Comparison of ENCODE assay signal across 25 mouse cellular contexts in genomic region chr2:60694563-60694962, GRCm38 (mm10). TPM values are rescaled to one million over a fixed set of nuclear protein-coding genes. Genes with fewer than 3 reads are reported as not detected.
DNase-seq lines count a peak whose midpoint lies in the region; ATAC-seq and TF ChIP-seq lines count a peak whose summit lies in the region.
"Had no signal": no experiment of that assay in that cellular context is flagged by ENCODE, and none has a peak within 500 bp of the region (broad histone marks: within the 10 kb centered on the region; RNA-seq: fewer than 3 reads in every experiment).

No protein-coding gene starts in this region.

- TF ChIP-seq EP300 in stomach, postnatal 0 days (optimal IDR thresholded peaks at IDR 0.05), result no peak

- H3K9ac ChIP-seq in kidney, embryonic 14.5 days (ENCODE audit: low read depth, low read length), result no peak overlapping the region
- no peak overlapping the region for H3K9ac ChIP-seq in stomach, postnatal 0 days (ENCODE audit: low read length)
- H3K9ac ChIP-seq: embryonic facial prominence, embryonic 12.5 days; heart, embryonic 15.5 days; kidney, embryonic 15.5 days; limb, embryonic 12.5 days; liver, embryonic 13.5 days; neural tube, embryonic 13.5 days had no signal

- H3K27me3 ChIP-seq in kidney, adult 2 months (replicated peaks; ENCODE audit: control insufficient read depth, insufficient read depth, low read length), result no peaks in the 10 kb centered on the region
- no peaks in the 10 kb centered on the region for H3K27me3 ChIP-seq in kidney, embryonic 14.5 days (ENCODE audit: control insufficient read depth, insufficient read depth, low read length)
- no peaks in the 10 kb centered on the region for H3K27me3 ChIP-seq in stomach, postnatal 0 days (ENCODE audit: control insufficient read depth, insufficient read depth, low read length)
- H3K27me3 ChIP-seq: embryonic facial prominence, embryonic 12.5 days; heart, embryonic 15.5 days; kidney, embryonic 15.5 days; liver, embryonic 13.5 days; neural tube, embryonic 13.5 days had no signal

- H3K4me3 ChIP-seq in kidney, adult 2 months (ENCODE audit: insufficient read depth, low read depth, low read length), result no peak overlapping the region
- no peak overlapping the region for H3K4me3 ChIP-seq in kidney, embryonic 14.5 days (ENCODE audit: low read length)
- H3K4me3 ChIP-seq in stomach, postnatal 0 days (ENCODE audit: low read depth, low read length), result no peak overlapping the region
- H3K4me3 ChIP-seq: embryonic facial prominence, embryonic 12.5 days; erythroblast, embryonic 14.5 days; heart, adult 2 months; heart, embryonic 15.5 days; hindbrain, embryonic 10.5 days; kidney, embryonic 15.5 days; limb, embryonic 12.5 days; liver, embryonic 13.5 days; neural tube, embryonic 13.5 days had no signal

- no peak overlapping the region for H3K4me2 ChIP-seq in kidney, embryonic 14.5 days (replicated peaks; ENCODE audit: low read depth, low read length)
- H3K4me2 ChIP-seq in stomach, postnatal 0 days (replicated peaks; ENCODE audit: low read depth), result no peak overlapping the region
- H3K4me2 ChIP-seq: embryonic facial prominence, embryonic 12.5 days; heart, embryonic 15.5 days; kidney, embryonic 15.5 days; limb, embryonic 12.5 days; liver, embryonic 13.5 days; midbrain, embryonic 11.5 days; neural tube, embryonic 13.5 days had no signal

- peak overlapping the region; percentile 32; the same call in 1 of the 2 replicates for H3K27ac ChIP-seq in kidney, adult 2 months (ENCODE audit: insufficient read depth, low read depth, low read length)
- no peak overlapping the region for H3K27ac ChIP-seq in kidney, embryonic 14.5 days (ENCODE audit: low read depth, low read length)
- peak overlapping the region; percentile 59 for H3K27ac ChIP-seq in stomach, postnatal 0 days (replicated peaks)
- H3K27ac ChIP-seq: embryonic facial prominence, embryonic 12.5 days; heart, adult 2 months; heart, embryonic 15.5 days; hindbrain, embryonic 10.5 days; kidney, embryonic 15.5 days; limb, embryonic 12.5 days; liver, embryonic 13.5 days had no signal

- TF ChIP-seq POLR2A in kidney, adult 2 months (IDR thresholded peaks at IDR 0.05; ENCODE audit: low read depth, low read length), result no peak

- no peak for DNase-seq in kidney, adult 2 months
- DNase-seq in lung, adult 18-20 months, result peak; percentile 74 to 78
- DNase-seq in lung, postnatal 25 days (ENCODE audit: low spot score), result peak; percentile 66
- no peak for DNase-seq in stomach, postnatal 0 days (ENCODE audit: low spot score)
- no peak for DNase-seq in frontal cortex, adult 2 months (ENCODE audit: extremely low spot score in 1 of 2, low spot score in 1 of 2)
- DNase-seq in thymus, postnatal 0 days (ENCODE audit: low spot score), result no peak
- DNase-seq in right cerebral cortex, postnatal 25 days, result no peak
- DNase-seq: adrenal gland, postnatal 10 days; cerebellum, postnatal 10 days; gastrocnemius, postnatal 25 days; heart, adult 2 months; liver, embryonic 13.5 days; right cerebral cortex, postnatal 14 days; thymus, postnatal 36 days had no signal

- TF ChIP-seq CTCF in kidney, adult 2 months (conservative IDR thresholded peaks at IDR 0.05; ENCODE audit: insufficient read depth, insufficient read length, low read depth, low read length), result no peak
- no peak for TF ChIP-seq CTCF in stomach, postnatal 0 days (IDR thresholded peaks at IDR 0.05; ENCODE audit: low read depth)

- H3K9me3 ChIP-seq in kidney, embryonic 14.5 days (ENCODE audit: control insufficient read depth, low read length), result no peaks in the 10 kb centered on the region
- no peaks in the 10 kb centered on the region for H3K9me3 ChIP-seq in stomach, postnatal 0 days (ENCODE audit: control insufficient read depth, low read length)
- H3K9me3 ChIP-seq: embryonic facial prominence, embryonic 12.5 days; heart, embryonic 15.5 days; hindbrain, embryonic 10.5 days; kidney, embryonic 15.5 days; limb, embryonic 12.5 days; liver, embryonic 13.5 days; neural tube, embryonic 13.5 days had no signal

- 76% methylated on average over 8 of the region's 8 CpGs for WGBS in kidney, adult 2 months
- 84% methylated on average over 8 of the region's 8 CpGs for WGBS in kidney, embryonic 14.5 days
- 69% methylated on average over 8 of the region's 8 CpGs for WGBS in stomach, postnatal 0 days

- no peak for ATAC-seq in kidney, embryonic 14.5 days (ENCODE audit: low FRiP score, low TSS enrichment)
- ATAC-seq in stomach, postnatal 0 days (ENCODE audit: low FRiP score, low TSS enrichment), result peak; percentile 83
- ATAC-seq: forebrain, embryonic 14.5 days had no signal

- H3K36me3 ChIP-seq in kidney, adult 2 months (ENCODE audit: control insufficient read depth, insufficient read depth, low read length), result no peaks in the 10 kb centered on the region
- H3K36me3 ChIP-seq in kidney, embryonic 14.5 days (ENCODE audit: control insufficient read depth, insufficient read depth, low read length), result no peaks in the 10 kb centered on the region
- H3K36me3 ChIP-seq in stomach, postnatal 0 days (ENCODE audit: control insufficient read depth, insufficient read depth, low read length), result no peaks in the 10 kb centered on the region
- H3K36me3 ChIP-seq: embryonic facial prominence, embryonic 12.5 days; heart, embryonic 15.5 days; hindbrain, embryonic 10.5 days; kidney, embryonic 15.5 days; limb, embryonic 12.5 days; liver, embryonic 13.5 days; neural tube, embryonic 13.5 days had no signal

- peaks cover 31% of the 10 kb centered on the region for H3K4me1 ChIP-seq in kidney, adult 2 months (ENCODE audit: control insufficient read depth, insufficient read depth, low read length)
- H3K4me1 ChIP-seq in kidney, embryonic 14.5 days (ENCODE audit: control insufficient read depth, insufficient read depth, low read length), result peaks cover 6% of the 10 kb centered on the region; the same call in 1 of the 2 replicates
- H3K4me1 ChIP-seq in stomach, postnatal 0 days (replicated peaks; ENCODE audit: control insufficient read depth, insufficient read depth), result peaks cover 7% of the 10 kb centered on the region; the same call in 1 of the 2 replicates
- H3K4me1 ChIP-seq: liver, embryonic 13.5 days had no signal

RNA-seq across cellular contexts. Expression of gene Itgb6, which starts 27.9 kb away (rescaled TPM):
- 55.8 and 74.0 TPM in 2 replicates for polyA plus RNA-seq in kidney, adult 2 months (2012; rRNA removed)
- polyA plus RNA-seq in kidney, embryonic 14.5 days (2014; fragmentation: Nextera tagmentation; extraction: Ambion mirVana), result 3.4 and 8.9 TPM in 2 replicates
- polyA plus RNA-seq in stomach, postnatal 0 days (2015; fragmentation: Nextera tagmentation; extraction: Ambion mirVana), result 8.5 and 8.6 TPM in 2 replicates
- polyA plus RNA-seq in frontal cortex, adult 2 months (2012; rRNA removed), result 0.06 TPM in 1 of 2 replicates, not detected in the other
- polyA plus RNA-seq in thymus, postnatal 0 days (2015; fragmentation: Nextera tagmentation; extraction: Ambion mirVana), result 0.08 and 0.12 TPM in 2 replicates
- polyA plus RNA-seq: erythroblast, embryonic 14.5 days; testis, adult 2 months had no signal

Comparison
In these comparisons a context has a peak if more than half of its experiments do, and no peak if none do; other contexts are left out.
1. DNase-seq: peak in lung, adult 18-20 months (2 of 2) and lung, postnatal 25 days (single experiment); none in kidney, adult 2 months (single experiment), stomach, postnatal 0 days (single experiment), frontal cortex, adult 2 months (0 of 2), thymus, postnatal 0 days (single experiment) and right cerebral cortex, postnatal 25 days (single experiment).